Mouse (Mus musculus) midbrain, embryonic 15.5 days (tissue): ENCODE data around the gene Igfals. TPM values are rescaled to one million over a fixed set of nuclear protein-coding genes. Genes with fewer than 3 reads are reported as not detected.
A peak's percentile ranks its signal among the peaks of the same experiment; 100 is the strongest.

Experiments
- ATAC-seq: fragments of 200-750 bp; cut with Nextera tagmentation; replicated peaks from 2 replicates; pipeline ENCODE4 v1.8.0; 2017; ENCODE audit warnings: moderate TSS enrichment
- H3K27ac ChIP-seq: fragments of 300-500 bp; sonication (generic); 2 replicates; pipeline ENCODE4 v1.5.1; 2015; ENCODE audit warnings: mild to moderate bottlenecking, inconsistent platforms
- H3K27me3 ChIP-seq: fragments of 300-500 bp; sonication (generic); replicated peaks from 2 replicates; pipeline ENCODE4 v1.6.1; 2015; ENCODE audit warnings: inconsistent platforms
- H3K36me3 ChIP-seq: fragments of 300-500 bp; sonication (generic); replicated peaks from 2 replicates; pipeline ENCODE4 v1.6.1; 2015; ENCODE audit warnings: inconsistent platforms
- H3K4me1 ChIP-seq: fragments of 300-500 bp; sonication (generic); 2 replicates; pipeline ENCODE4 v1.6.1; 2015; ENCODE audit warnings: inconsistent platforms
- H3K4me2 ChIP-seq: fragments of 300-500 bp; sonication (generic); 2 replicates; pipeline ENCODE4 v1.6.1; 2015; ENCODE audit warnings: inconsistent platforms, mild to moderate bottlenecking, moderate library complexity
- H3K4me3 ChIP-seq: fragments of 300-500 bp; sonication (generic); 2 replicates; pipeline ENCODE4 v1.5.1; 2015; ENCODE audit warnings: mild to moderate bottlenecking, inconsistent platforms
- H3K9ac ChIP-seq: fragments of 300-500 bp; sonication (generic); 2 replicates; pipeline ENCODE4 v1.6.1; 2015; ENCODE audit warnings: mild to moderate bottlenecking, inconsistent platforms
- H3K9me3 ChIP-seq: fragments of 300-500 bp; sonication (generic); 2 replicates; pipeline ENCODE4 v1.6.1; 2016; ENCODE audit warnings: inconsistent platforms
- WGBS: fragments of 180-500 bp; shearing (Covaris S2); methylation state at CpG from one replicate; pipeline ENCODE4 v1.1.7; 2015; ENCODE audit warnings: mixed read lengths; 5-methylcytosine and 5-hydroxymethylcytosine counted together
- polyA plus RNA-seq: library from polyadenylated mRNA; unstranded; fragments of >200 nt; fragmentation: Nextera tagmentation; extraction: Ambion mirVana; gene quantifications from 2 replicates; pipeline ENCODE4 v1.2.1, GENCODE M21; 2015

Igfals gene
- polyA plus RNA-seq, 1 experiment from 2014 or later, result 0.10 TPM

GRCm38 (mm10) chr17:24850065-24850772, 15.6 kb upstream of the Igfals start, which contains the start of gene Fahd1:
TSS of gene Fahd1 (minus strand) at chr17:24850364.
- Histone ChIP-seq H3K9ac (peak within 1 kb of the TSS; percentile 88), H3K36me3 (peaks cover 3% of the 10 kb centered on the region; the same call in 1 of the 2 replicates), H3K27me3 (no peaks in the 10 kb centered on the region), H3K4me1 (peaks cover 26% of the 10 kb centered on the region), H3K9me3 (no peaks in the 10 kb centered on the region), H3K4me3 (peak within 1 kb of the TSS; percentile 98), H3K4me2 (peak within 1 kb of the TSS; percentile 95), H3K27ac (peak within 1 kb of the TSS; percentile 97)
- 0% methylated on average over 58 of the region's 58 CpGs for WGBS
- peak; percentile 100 for ATAC-seq

GRCm38 (mm10) chr17:24850773-24851127, 15.0 kb upstream of the Igfals start:
- under 1% methylated on average over 20 of the region's 20 CpGs for WGBS
- H3K4me2 ChIP-seq, result peak overlapping the region; percentile 95
- no peaks in the 10 kb centered on the region for H3K27me3 ChIP-seq
- no peak for ATAC-seq
- H3K36me3 ChIP-seq, result peaks cover 3% of the 10 kb centered on the region; the same call in 1 of the 2 replicates
- H3K4me1 ChIP-seq, result peaks cover 26% of the 10 kb centered on the region
- H3K4me3 ChIP-seq, result peak overlapping the region; percentile 98
- H3K9me3 ChIP-seq, result no peaks in the 10 kb centered on the region
- H3K27ac ChIP-seq, result peak overlapping the region; percentile 97
- H3K9ac ChIP-seq, result peak overlapping the region; percentile 88

GRCm38 (mm10) chr17:24851381-24852125, 14.2 kb upstream of the Igfals start:
- Histone ChIP-seq H3K9ac (peak overlapping the region; percentile 88; the same call in 1 of the 2 replicates), H3K9me3 (no peaks in the 10 kb centered on the region), H3K27me3 (no peaks in the 10 kb centered on the region), H3K4me1 (peaks cover 26% of the 10 kb centered on the region), H3K27ac (no peak overlapping the region), H3K36me3 (peaks cover 3% of the 10 kb centered on the region; the same call in 1 of the 2 replicates), H3K4me2 (peak overlapping the region; percentile 95), H3K4me3 (peak overlapping the region; percentile 98)
- ATAC-seq, result no peak
- WGBS, result 84% methylated on average over 10 of the region's 10 CpGs

GRCm38 (mm10) chr17:24855838-24856464, 9.8 kb upstream of the Igfals start:
- peaks cover 3% of the 10 kb centered on the region; the same call in 1 of the 2 replicates for H3K36me3 ChIP-seq
- 84% methylated on average over 3 of the region's 3 CpGs for WGBS

GRCm38 (mm10) chr17:24856589-24856988, 9.2 kb upstream of the Igfals start:
- Histone ChIP-seq H3K27ac (no peak overlapping the region), H3K4me3 (no peak overlapping the region), H3K27me3 (no peaks in the 10 kb centered on the region), H3K9ac (no peak overlapping the region), H3K9me3 (no peaks in the 10 kb centered on the region), H3K4me2 (no peak overlapping the region), H3K36me3 (peaks cover 7% of the 10 kb centered on the region; the same call in 1 of the 2 replicates), H3K4me1 (peaks cover 3% of the 10 kb centered on the region)
- no peak for ATAC-seq
- WGBS, result 92% methylated on average over 13 of the region's 13 CpGs

More at GRCm38 (mm10) chr17:24855838-24856464, 9.8 kb upstream of the Igfals start:
- Histone ChIP-seq H3K4me3 (no peak overlapping the region), H3K4me1 (peaks cover 9% of the 10 kb centered on the region), H3K27ac (no peak overlapping the region), H3K27me3 (no peaks in the 10 kb centered on the region), H3K9ac (no peak overlapping the region), H3K9me3 (no peaks in the 10 kb centered on the region), H3K4me2 (no peak overlapping the region)
- no peak for ATAC-seq

- H3K4me3 ChIP-seq, result no peak overlapping the region
- no peaks in the 10 kb centered on the region for H3K27me3 ChIP-seq
- no peak for ATAC-seq
- no peaks in the 10 kb centered on the region for H3K9me3 ChIP-seq
- H3K9ac ChIP-seq, result no peak overlapping the region
- 90% methylated on average over 8 of the region's 8 CpGs for WGBS
- no peaks in the 10 kb centered on the region for H3K4me1 ChIP-seq
- no peak overlapping the region for H3K27ac ChIP-seq
- H3K36me3 ChIP-seq, result peaks cover 8% of the 10 kb centered on the region; the same call in 1 of the 2 replicates
- no peak overlapping the region for H3K4me2 ChIP-seq
Measured at GRCm38 (mm10) chr17:24857831-24858470, 7.8 kb upstream of the Igfals start.

GRCm38 (mm10) chr17:24858967-24859366, 6.8 kb upstream of the Igfals start:
- no peak overlapping the region for H3K4me2 ChIP-seq
- no peaks in the 10 kb centered on the region for H3K4me1 ChIP-seq
- no peak overlapping the region for H3K9ac ChIP-seq
- H3K27me3 ChIP-seq, result no peaks in the 10 kb centered on the region
- no peaks in the 10 kb centered on the region for H3K9me3 ChIP-seq
- ATAC-seq, result no peak
- H3K36me3 ChIP-seq, result peaks cover 8% of the 10 kb centered on the region; the same call in 1 of the 2 replicates
- WGBS, result 92% methylated on average over 6 of the region's 6 CpGs
- H3K27ac ChIP-seq, result no peak overlapping the region
- no peak overlapping the region for H3K4me3 ChIP-seq

GRCm38 (mm10) chr17:24860076-24860475, 5.7 kb upstream of the Igfals start:
- H3K4me2 ChIP-seq, result no peak overlapping the region
- H3K27me3 ChIP-seq, result no peaks in the 10 kb centered on the region
- no peaks in the 10 kb centered on the region for H3K9me3 ChIP-seq
- H3K4me1 ChIP-seq, result no peaks in the 10 kb centered on the region
- whole genome bisulfite sequencing, result 92% methylated on average over 8 of the region's 8 CpGs
- H3K36me3 ChIP-seq, result peaks cover 8% of the 10 kb centered on the region; the same call in 1 of the 2 replicates
- H3K4me3 ChIP-seq, result no peak overlapping the region
- H3K27ac ChIP-seq, result no peak overlapping the region
- H3K9ac ChIP-seq, result no peak overlapping the region
- ATAC-seq, result no peak

- no peak overlapping the region for H3K9ac ChIP-seq
- no peak overlapping the region for H3K4me2 ChIP-seq
- no peaks in the 10 kb centered on the region for H3K9me3 ChIP-seq
- H3K36me3 ChIP-seq, result peaks cover 14% of the 10 kb centered on the region; the same call in 1 of the 2 replicates
- no peak for ATAC-seq
- no peaks in the 10 kb centered on the region for H3K4me1 ChIP-seq
- H3K27me3 ChIP-seq, result no peaks in the 10 kb centered on the region
- WGBS, result 95% methylated on average over 3 of the region's 3 CpGs
- no peak overlapping the region for H3K4me3 ChIP-seq
- H3K27ac ChIP-seq, result no peak overlapping the region
Measured at GRCm38 (mm10) chr17:24861785-24862184, 4.0 kb upstream of the Igfals start.

- ATAC-seq, result no peak
- H3K27ac ChIP-seq, result no peak overlapping the region
- H3K9ac ChIP-seq, result no peak overlapping the region
- H3K9me3 ChIP-seq, result no peaks in the 10 kb centered on the region
- no peak overlapping the region for H3K4me3 ChIP-seq
- H3K36me3 ChIP-seq, result 0 out of 2 replicates have a peak, but pooled peaks cover 5% of the 10 kb centered on the region
- 95% methylated on average over 10 of the region's 10 CpGs for WGBS
- H3K27me3 ChIP-seq, result no peaks in the 10 kb centered on the region
- no peak overlapping the region for H3K4me2 ChIP-seq
- H3K4me1 ChIP-seq, result no peaks in the 10 kb centered on the region
Measured at GRCm38 (mm10) chr17:24867914-24868313, 2.1 kb downstream of the Igfals start.

GRCm38 (mm10) chr17:24873695-24874404, 8.1 kb downstream of the Igfals start:
- H3K36me3 ChIP-seq, result no peaks in the 10 kb centered on the region
- no peak overlapping the region for H3K4me2 ChIP-seq
- no peaks in the 10 kb centered on the region for H3K27me3 ChIP-seq
- H3K9ac ChIP-seq, result no peak overlapping the region
- no peak overlapping the region for H3K4me3 ChIP-seq
- H3K27ac ChIP-seq, result no peak overlapping the region
- no peaks in the 10 kb centered on the region for H3K9me3 ChIP-seq
- 53% methylated on average over 4 of the region's 4 CpGs for WGBS
- H3K4me1 ChIP-seq, result no peaks in the 10 kb centered on the region
- ATAC-seq, result no peak
